Mouse (Mus musculus) liver, embryonic 16.5 days (tissue): ENCODE results near the gene Lpin2. TPM values are rescaled to one million over a fixed set of nuclear protein-coding genes. Genes with fewer than 3 reads are reported as not detected.
A peak's percentile ranks its signal among the peaks of the same experiment; 100 is the strongest.

ENCODE experiments used
- ATAC-seq: fragments of 200-750 bp; cut with Nextera tagmentation; 2 replicates; pipeline ENCODE4 v1.8.0; 2017; ENCODE audit warnings: low read depth, mild to moderate bottlenecking, moderate number of reproducible peaks, moderate library complexity
- H3K27ac ChIP-seq: fragments of 300-500 bp; sonication (generic); 2 replicates; pipeline ENCODE4 v1.5.1; 2014; ENCODE audit warnings: mild to moderate bottlenecking, low read length
- H3K27me3 ChIP-seq: fragments of 300-500 bp; sonication (generic); 2 replicates; pipeline ENCODE4 v1.6.1; 2014; ENCODE audit warnings: low read depth, low read length, mixed read lengths; ENCODE audit not compliant: control insufficient read depth, insufficient read depth
- H3K36me3 ChIP-seq: fragments of 300-500 bp; sonication (generic); 2 replicates; pipeline ENCODE4 v1.6.1; 2014; ENCODE audit warnings: mild to moderate bottlenecking; ENCODE audit not compliant: control insufficient read depth, insufficient read depth
- H3K4me1 ChIP-seq: fragments of 300-500 bp; sonication (generic); 2 replicates; pipeline ENCODE4 v1.6.1; 2014; ENCODE audit warnings: low read depth, low read length, mixed read lengths; ENCODE audit not compliant: control insufficient read depth
- H3K4me2 ChIP-seq: fragments of 300-500 bp; sonication (generic); 2 replicates; pipeline ENCODE4 v1.6.1; 2014; ENCODE audit warnings: low read depth, low read length, mixed read lengths
- H3K4me3 ChIP-seq: fragments of 300-500 bp; sonication (generic); 2 replicates; pipeline ENCODE4 v1.5.1; 2014; ENCODE audit warnings: low read depth, mild to moderate bottlenecking, low read length
- H3K9ac ChIP-seq: fragments of 300-500 bp; sonication (generic); 2 replicates; pipeline ENCODE4 v1.6.1; 2014; ENCODE audit warnings: low read depth, low read length
- H3K9me3 ChIP-seq: fragments of 300-500 bp; sonication (generic); replicated peaks from 2 replicates; pipeline ENCODE4 v1.6.1; 2016; ENCODE audit warnings: low read length; ENCODE audit not compliant: control insufficient read depth
- WGBS: fragments of 180-500 bp; shearing (Covaris S2); extraction: QIAGEN DNeasy Blood & Tissue Kit; methylation state at CpG from one replicate; pipeline ENCODE4 v1.1.7; 2014; ENCODE audit not compliant: insufficient replicate concordance; 5-methylcytosine and 5-hydroxymethylcytosine counted together
- polyA plus RNA-seq: library from polyadenylated mRNA; unstranded; fragments of >200 nt; fragmentation: Nextera tagmentation; extraction: Ambion mirVana; gene quantifications from 2 replicates; pipeline ENCODE4 v1.2.1, GENCODE M21; 2015

The Lpin2 gene
- polyA plus RNA-seq, 1 experiment from 2014 or later = 51.5 TPM

DNA sequence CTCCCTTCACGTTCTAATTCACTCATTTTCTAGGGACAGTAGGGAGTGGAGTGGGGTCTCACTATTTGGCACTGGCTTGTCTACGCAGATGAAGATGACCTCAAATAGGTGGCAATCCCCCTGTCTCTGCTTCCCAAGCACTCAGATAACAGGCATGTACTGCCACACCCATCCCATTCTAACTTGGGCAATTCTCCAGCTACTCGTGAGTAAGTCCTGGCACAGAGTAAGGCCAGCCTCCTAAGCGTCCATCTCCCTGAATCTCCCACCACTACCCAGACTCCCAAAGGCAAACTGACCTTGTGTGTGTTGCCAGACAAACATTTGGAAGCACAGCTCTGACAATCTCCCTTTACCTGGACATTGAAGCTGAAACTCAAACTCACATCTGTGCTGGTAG, 110.5 kb downstream of the Lpin2 start:
- Histone ChIP-seq H3K27ac (peak overlapping the region; percentile 93), H3K4me2 (no peak overlapping the region), H3K9me3 (no peaks in the 10 kb centered on the region), H3K4me1 (peaks cover 74% of the 10 kb centered on the region), H3K27me3 (no peaks in the 10 kb centered on the region), H3K9ac (peak overlapping the region; percentile 17; the same call in 1 of the 2 replicates), H3K36me3 (no peaks in the 10 kb centered on the region), H3K4me3 (no peak overlapping the region)
- WGBS = 38% methylated on average over 4 of the region's 4 CpGs
- no peak for ATAC-seq

DNA sequence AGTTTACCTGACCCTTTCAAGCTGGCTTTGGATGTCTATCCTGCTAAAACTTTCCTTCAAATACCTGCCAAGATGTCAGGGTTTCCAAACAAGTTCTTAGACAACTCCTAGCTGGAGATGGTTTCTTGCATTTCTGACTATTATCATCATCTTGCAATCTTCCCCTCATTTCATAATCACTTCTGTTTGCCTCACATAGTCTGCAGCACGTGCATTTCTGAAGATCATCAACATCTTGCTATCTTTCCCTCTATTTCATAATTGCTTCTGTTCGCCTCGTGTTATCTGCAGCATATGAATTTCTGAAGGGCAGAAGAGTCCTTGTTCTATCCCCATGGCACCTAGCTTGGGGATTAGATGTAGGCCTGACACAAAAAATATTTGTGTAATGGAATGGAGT, 112.2 kb downstream of the Lpin2 start:
- Histone ChIP-seq H3K4me2 (no peak overlapping the region), H3K36me3 (no peaks in the 10 kb centered on the region), H3K4me1 (peaks cover 59% of the 10 kb centered on the region), H3K4me3 (no peak overlapping the region), H3K9ac (no peak overlapping the region), H3K9me3 (no peaks in the 10 kb centered on the region), H3K27me3 (no peaks in the 10 kb centered on the region), H3K27ac (0 out of 2 replicates have a peak overlapping the region, but pooled peaks have one; percentile 39)
- ATAC-seq = no peak
- WGBS = 26% methylated on average over 3 of the region's 3 CpGs

Other genes with a start within 250 kb of the Lpin2 start
- gene Myom1, start 179.9 kb upstream of the Lpin2 start, polyA plus RNA-seq = 2.1 and 3.3 TPM in 2 replicates
- gene Myl12a, start 179.7 kb upstream of the Lpin2 start, polyA plus RNA-seq = 171 and 182 TPM in 2 replicates
- 18.5 and 20.0 TPM in 2 replicates for gene Emilin2, start 129.4 kb downstream of the Lpin2 start, polyA plus RNA-seq